Mouse (Mus musculus) megakaryocyte progenitor cell, adult 5-6 weeks (primary cell): ENCODE measurements around the gene Apopt1. TPM values are rescaled to one million over a fixed set of nuclear protein-coding genes. Genes with fewer than 3 reads are reported as not detected.

Experiments
- total RNA-seq, 2 experiments: library from RNA; stranded (forward) in 1 of 2; stranded (reverse) in 1 of 2; fragments of 157-497, 149-512 nt in 1 of 2; fragments of 200-1000 nt in 1 of 2; gene quantifications; 2 replicates each; pipeline versions ENCODE4 v1.2.3 to v1.2.4; 2015 to 2017

The Apopt1 gene
- total RNA-seq, 2 experiments from 2014 or later: 54.7 to 67.5 TPM

Other genes with a start within 250 kb of the Apopt1 start
- not detected in 2 replicates for gene Gm266, start 227.4 kb upstream of the Apopt1 start, total RNA-seq (2015)
- not detected in 2 replicates for gene Gm266, start 227.4 kb upstream of the Apopt1 start, total RNA-seq (2017)
- gene Eif5, start 175.2 kb upstream of the Apopt1 start, total RNA-seq (2015): 349 and 403 TPM in 2 replicates
- 221 and 322 TPM in 2 replicates for gene Eif5, start 175.2 kb upstream of the Apopt1 start, total RNA-seq (2017)
- gene Mark3, start 138.7 kb upstream of the Apopt1 start, total RNA-seq (2015): 60.2 and 88.1 TPM in 2 replicates
- 63.5 and 73.1 TPM in 2 replicates for gene Mark3, start 138.7 kb upstream of the Apopt1 start, total RNA-seq (2017)
- gene Ckb, start 40.9 kb upstream of the Apopt1 start, total RNA-seq (2015): 0.85 and 1.8 TPM in 2 replicates
- gene Ckb, start 40.9 kb upstream of the Apopt1 start, total RNA-seq (2017): 2.0 and 4.1 TPM in 2 replicates
- 8.6 and 8.8 TPM in 2 replicates for gene Trmt61a, start 35.2 kb upstream of the Apopt1 start, total RNA-seq (2015)
- gene Trmt61a, start 35.2 kb upstream of the Apopt1 start, total RNA-seq (2017): 8.0 and 11.2 TPM in 2 replicates
- 23.6 and 25.8 TPM in 2 replicates for gene Bag5, start within 50 bp of the Apopt1 start, total RNA-seq (2015)
- 29.2 and 46.3 TPM in 2 replicates for gene Bag5, start within 50 bp of the Apopt1 start, total RNA-seq (2017)
- gene Klc1, start 45.6 kb downstream of the Apopt1 start, total RNA-seq (2015): 20.8 and 24.1 TPM in 2 replicates
- gene Klc1, start 45.6 kb downstream of the Apopt1 start, total RNA-seq (2017): 37.9 and 76.1 TPM in 2 replicates
- gene Xrcc3, start 100.6 kb downstream of the Apopt1 start, total RNA-seq (2015): 8.8 and 14.8 TPM in 2 replicates
- gene Xrcc3, start 100.6 kb downstream of the Apopt1 start, total RNA-seq (2017): 8.2 and 15.1 TPM in 2 replicates
- 7.5 and 8.7 TPM in 2 replicates for gene Zfyve21, start 100.9 kb downstream of the Apopt1 start, total RNA-seq (2015)
- 7.5 and 9.6 TPM in 2 replicates for gene Zfyve21, start 100.9 kb downstream of the Apopt1 start, total RNA-seq (2017)
- gene Ppp1r13b, start 194.8 kb downstream of the Apopt1 start, total RNA-seq (2015): 5.4 and 9.3 TPM in 2 replicates
- 3.7 and 7.5 TPM in 2 replicates for gene Ppp1r13b, start 194.8 kb downstream of the Apopt1 start, total RNA-seq (2017)